Mouse (Mus musculus) hindbrain, embryonic 11.5 days (tissue): Measurements from ENCODE around the gene Klc1. TPM values are rescaled to one million over a fixed set of nuclear protein-coding genes. Genes with fewer than 3 reads are reported as not detected.

Source experiments
- ATAC-seq: fragments of 200-750 bp; cut with Nextera tagmentation; 2 replicates; pipeline ENCODE4 v1.8.0; 2017; ENCODE audit warnings: mild to moderate bottlenecking, moderate TSS enrichment, moderate library complexity; ENCODE audit not compliant: low FRiP score
- DNase-seq: peaks from one replicate; pipeline ENCODE4 v3.0.0-alpha.2; 2015; ENCODE audit warnings: low spot score
- H3K27ac ChIP-seq: fragments of 300-500 bp; sonication (generic); 2 replicates; pipeline ENCODE4 v1.5.1; 2014; ENCODE audit warnings: mild to moderate bottlenecking, low read depth, low read length
- H3K27me3 ChIP-seq: fragments of 300-500 bp; sonication (generic); 2 replicates; pipeline ENCODE4 v1.6.1; 2014; ENCODE audit warnings: mild to moderate bottlenecking, low read length, moderate library complexity, mixed read lengths; ENCODE audit not compliant: control insufficient read depth, insufficient read depth
- H3K36me3 ChIP-seq: fragments of 300-500 bp; sonication (generic); 2 replicates; pipeline ENCODE4 v1.6.1; 2014; ENCODE audit warnings: mild to moderate bottlenecking, low read length, moderate library complexity, mixed read lengths; ENCODE audit not compliant: control insufficient read depth, insufficient read depth
- H3K4me1 ChIP-seq: fragments of 300-500 bp; sonication (generic); replicated peaks from 2 replicates; pipeline ENCODE4 v1.6.1; 2014; ENCODE audit warnings: low read length, mixed read lengths; ENCODE audit not compliant: control insufficient read depth, insufficient read depth
- H3K4me2 ChIP-seq: fragments of 300-500 bp; sonication (generic); replicated peaks from 2 replicates; pipeline ENCODE4 v1.6.1; 2014; ENCODE audit warnings: mild to moderate bottlenecking, low read depth, low read length
- H3K4me3 ChIP-seq: fragments of 300-500 bp; sonication (generic); 2 replicates; pipeline ENCODE4 v1.5.1; 2014; ENCODE audit warnings: low read depth, low read length
- H3K9ac ChIP-seq: fragments of 300-500 bp; sonication (generic); 2 replicates; pipeline ENCODE4 v1.6.1; 2014; ENCODE audit warnings: low read depth, low read length
- H3K9me3 ChIP-seq: fragments of 300-500 bp; sonication (generic); 2 replicates; pipeline ENCODE4 v1.6.1; 2016; ENCODE audit warnings: low read length; ENCODE audit not compliant: control insufficient read depth
- WGBS: fragments of 180-500 bp; shearing (Covaris S2); extraction: QIAGEN DNeasy Blood & Tissue Kit; methylation state at CpG from one replicate; pipeline ENCODE4 v1.1.7; 2014; 5-methylcytosine and 5-hydroxymethylcytosine counted together
- polyA plus RNA-seq: library from polyadenylated mRNA; unstranded; fragments of >200 nt; fragmentation: Nextera tagmentation; extraction: Ambion mirVana; gene quantifications from 2 replicates; pipeline ENCODE4 v1.2.1, GENCODE M21; 2014

The Klc1 gene
- polyA plus RNA-seq, 1 experiment from 2014 or later = 366 TPM

GRCm38 (mm10) chr12:111832643-111833042 lies 74.0 kb downstream of the Klc1 start:
- Histone ChIP-seq H3K4me3 (no peak overlapping the region), H3K9ac (no peak overlapping the region), H3K9me3 (no peaks in the 10 kb centered on the region), H3K36me3 (no peaks in the 10 kb centered on the region; the same call in 1 of the 2 replicates), H3K27ac (no peak overlapping the region), H3K4me1 (no peaks in the 10 kb centered on the region), H3K27me3 (no peaks in the 10 kb centered on the region), H3K4me2 (no peak overlapping the region)
- ATAC-seq (no peak), DNase-seq (no peak)
- WGBS = 79% methylated on average over 5 of the region's 5 CpGs

- Histone ChIP-seq H3K4me1 (no peaks in the 10 kb centered on the region), H3K27ac (no peak overlapping the region), H3K4me2 (no peak overlapping the region), H3K27me3 (no peaks in the 10 kb centered on the region), H3K9me3 (no peaks in the 10 kb centered on the region), H3K36me3 (no peaks in the 10 kb centered on the region), H3K4me3 (no peak overlapping the region), H3K9ac (no peak overlapping the region)
- ATAC-seq (no peak), DNase-seq (no peak)
- 89% methylated on average over 10 of the region's 10 CpGs for WGBS
Measured at GRCm38 (mm10) chr12:111833457-111833856, 74.8 kb downstream of the Klc1 start.

GRCm38 (mm10) chr12:111842565-111843433 lies 84.2 kb downstream of the Klc1 start:
- ATAC-seq = no peak
- H3K4me1 ChIP-seq = no peaks in the 10 kb centered on the region
- no peaks in the 10 kb centered on the region for H3K27me3 ChIP-seq
- no peak overlapping the region for H3K27ac ChIP-seq
- DNase-seq = no peak
- no peaks in the 10 kb centered on the region for H3K36me3 ChIP-seq
- no peaks in the 10 kb centered on the region for H3K9me3 ChIP-seq
- WGBS = 86% methylated on average over 15 of the region's 15 CpGs
- H3K9ac ChIP-seq = no peak overlapping the region
- no peak overlapping the region for H3K4me2 ChIP-seq
- H3K4me3 ChIP-seq = no peak overlapping the region

GRCm38 (mm10) chr12:111843470-111843869 lies 84.8 kb downstream of the Klc1 start:
- no peak for DNase-seq
- no peak for ATAC-seq
- H3K27ac ChIP-seq = no peak overlapping the region
- no peaks in the 10 kb centered on the region for H3K9me3 ChIP-seq
- no peaks in the 10 kb centered on the region for H3K27me3 ChIP-seq
- 68% methylated on average over 2 of the region's 2 CpGs for WGBS
- H3K4me1 ChIP-seq = no peaks in the 10 kb centered on the region
- no peak overlapping the region for H3K9ac ChIP-seq
- no peak overlapping the region for H3K4me2 ChIP-seq
- H3K36me3 ChIP-seq = no peaks in the 10 kb centered on the region
- H3K4me3 ChIP-seq = no peak overlapping the region

- 94% methylated on average over 4 of the region's 4 CpGs for WGBS
Measured at GRCm38 (mm10) chr12:111845953-111846352, 87.3 kb downstream of the Klc1 start.

GRCm38 (mm10) chr12:111846815-111847214 lies 88.2 kb downstream of the Klc1 start:
- H3K27me3 ChIP-seq = no peaks in the 10 kb centered on the region
- no peak overlapping the region for H3K27ac ChIP-seq
- no peaks in the 10 kb centered on the region for H3K36me3 ChIP-seq
- H3K4me3 ChIP-seq = no peak overlapping the region
- 88% methylated on average over 10 of the region's 10 CpGs for WGBS
- no peak overlapping the region for H3K4me2 ChIP-seq
- H3K9me3 ChIP-seq = no peaks in the 10 kb centered on the region
- no peaks in the 10 kb centered on the region for H3K4me1 ChIP-seq
- ATAC-seq (no peak), DNase-seq (no peak)
- H3K9ac ChIP-seq = no peak overlapping the region

More at GRCm38 (mm10) chr12:111845953-111846352, 87.3 kb downstream of the Klc1 start:
- Histone ChIP-seq H3K4me1 (no peaks in the 10 kb centered on the region), H3K36me3 (no peaks in the 10 kb centered on the region), H3K9ac (no peak overlapping the region), H3K9me3 (no peaks in the 10 kb centered on the region), H3K27ac (no peak overlapping the region), H3K27me3 (no peaks in the 10 kb centered on the region), H3K4me3 (no peak overlapping the region), H3K4me2 (no peak overlapping the region)
- DNase-seq (no peak), ATAC-seq (no peak)

GRCm38 (mm10) chr12:111848300-111848798 lies 89.7 kb downstream of the Klc1 start:
- Histone ChIP-seq H3K36me3 (no peaks in the 10 kb centered on the region), H3K4me2 (no peak overlapping the region), H3K9ac (no peak overlapping the region), H3K27ac (no peak overlapping the region), H3K9me3 (no peaks in the 10 kb centered on the region), H3K4me1 (no peaks in the 10 kb centered on the region), H3K27me3 (no peaks in the 10 kb centered on the region), H3K4me3 (no peak overlapping the region)
- WGBS = 66% methylated on average over 9 of the region's 9 CpGs
- DNase-seq (no peak), ATAC-seq (no peak)

GRCm38 (mm10) chr12:111851235-111851634 lies 92.6 kb downstream of the Klc1 start:
- DNase-seq (no peak), ATAC-seq (no peak)
- no peak overlapping the region for H3K9ac ChIP-seq
- H3K4me1 ChIP-seq = no peaks in the 10 kb centered on the region
- no peaks in the 10 kb centered on the region for H3K27me3 ChIP-seq
- H3K4me2 ChIP-seq = no peak overlapping the region
- no peak overlapping the region for H3K27ac ChIP-seq
- no peak overlapping the region for H3K4me3 ChIP-seq
- WGBS = 66% methylated on average over 2 of the region's 2 CpGs
- no peaks in the 10 kb centered on the region for H3K36me3 ChIP-seq
- no peaks in the 10 kb centered on the region for H3K9me3 ChIP-seq

GRCm38 (mm10) chr12:111851745-111852144 lies 93.1 kb downstream of the Klc1 start:
- H3K36me3 ChIP-seq = no peaks in the 10 kb centered on the region
- H3K4me2 ChIP-seq = no peak overlapping the region
- H3K9ac ChIP-seq = no peak overlapping the region
- no peaks in the 10 kb centered on the region for H3K9me3 ChIP-seq
- H3K27ac ChIP-seq = no peak overlapping the region
- H3K27me3 ChIP-seq = no peaks in the 10 kb centered on the region
- ATAC-seq = no peak
- DNase-seq = no peak
- WGBS = 77% methylated on average over 5 of the region's 5 CpGs
- no peak overlapping the region for H3K4me3 ChIP-seq
- H3K4me1 ChIP-seq = no peaks in the 10 kb centered on the region
